Mouse (Mus musculus) midbrain, embryonic 11.5 days (tissue): Measurements from ENCODE around the gene Hoxa6. TPM values are rescaled to one million over a fixed set of nuclear protein-coding genes. Genes with fewer than 3 reads are reported as not detected.

Source experiments
- ATAC-seq: fragments of 200-750 bp; cut with Nextera tagmentation; 2 replicates; pipeline ENCODE4 v1.8.0; 2017; ENCODE audit warnings: moderate TSS enrichment, moderate library complexity; ENCODE audit not compliant: low FRiP score
- DNase-seq: peaks from one replicate; pipeline ENCODE4 v3.0.0; 2015; ENCODE audit warnings: low spot score; ENCODE audit errors: missing footprints
- H3K27ac ChIP-seq: fragments of 300-500 bp; sonication (generic); 2 replicates; pipeline ENCODE4 v1.5.1; 2014; ENCODE audit warnings: low read depth, low read length
- H3K27me3 ChIP-seq: fragments of 300-500 bp; sonication (generic); 2 replicates; pipeline ENCODE4 v1.6.1; 2014; ENCODE audit warnings: mild to moderate bottlenecking, low read length, moderate library complexity, mixed read lengths; ENCODE audit not compliant: control insufficient read depth, insufficient read depth
- H3K36me3 ChIP-seq: fragments of 300-500 bp; sonication (generic); 2 replicates; pipeline ENCODE4 v1.6.1; 2014; ENCODE audit warnings: mild to moderate bottlenecking, low read length, moderate library complexity, mixed read lengths; ENCODE audit not compliant: control insufficient read depth, insufficient read depth
- H3K4me1 ChIP-seq: fragments of 300-500 bp; sonication (generic); 2 replicates; pipeline ENCODE4 v1.6.1; 2014; ENCODE audit warnings: low read length; ENCODE audit not compliant: control insufficient read depth, insufficient read depth
- H3K4me2 ChIP-seq: fragments of 300-500 bp; sonication (generic); 2 replicates; pipeline ENCODE4 v1.6.1; 2014; ENCODE audit warnings: mild to moderate bottlenecking, moderate library complexity
- H3K4me3 ChIP-seq: fragments of 300-500 bp; sonication (generic); 2 replicates; pipeline ENCODE4 v1.5.1; 2014; ENCODE audit warnings: low read depth, low read length
- H3K9ac ChIP-seq: fragments of 300-500 bp; sonication (generic); 2 replicates; pipeline ENCODE4 v1.6.1; 2014; ENCODE audit warnings: low read length
- H3K9me3 ChIP-seq: fragments of 300-500 bp; sonication (generic); 2 replicates; pipeline ENCODE4 v1.6.1; 2016; ENCODE audit warnings: low read length; ENCODE audit not compliant: control insufficient read depth
- WGBS: fragments of 180-500 bp; shearing (Covaris S2); extraction: QIAGEN DNeasy Blood & Tissue Kit; methylation state at CpG from one replicate; pipeline ENCODE4 v1.1.7; 2014; 5-methylcytosine and 5-hydroxymethylcytosine counted together
- polyA plus RNA-seq: library from polyadenylated mRNA; unstranded; fragments of >200 nt; fragmentation: Nextera tagmentation; extraction: Ambion mirVana; gene quantifications from 2 replicates; pipeline ENCODE4 v1.2.1, GENCODE M21; 2014

Hoxa6 gene
- polyA plus RNA-seq, 1 experiment from 2014 or later, result not detected

DNA sequence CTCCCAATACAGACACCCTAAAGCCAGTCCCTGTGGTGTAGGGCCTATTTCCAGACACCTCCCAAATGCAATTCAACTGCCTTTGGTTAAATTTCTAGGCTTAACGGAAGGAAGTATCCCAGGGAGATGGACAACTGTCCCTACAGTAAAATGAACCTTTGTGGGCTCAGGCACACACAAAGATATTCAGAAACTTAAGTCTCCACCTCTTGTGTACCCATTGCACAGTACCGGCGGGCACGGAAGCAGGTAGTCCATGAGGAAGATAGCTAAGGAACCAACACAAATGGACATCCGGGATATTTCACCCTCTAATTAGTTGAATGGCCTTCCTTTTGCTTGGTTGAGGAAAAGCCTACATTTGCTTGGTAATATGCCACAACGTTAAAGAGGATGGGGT is 32.1 kb downstream of the Hoxa6 start:
- H3K4me1 ChIP-seq, result peaks cover 3% of the 10 kb centered on the region; the same call in 1 of the 2 replicates
- H3K27me3 ChIP-seq, result peaks cover 98% of the 10 kb centered on the region
- H3K4me3 ChIP-seq, result no peak overlapping the region
- ATAC-seq (no peak), DNase-seq (no peak)
- H3K9ac ChIP-seq, result no peak overlapping the region
- WGBS, result 2% methylated on average over 6 of the region's 6 CpGs
- H3K9me3 ChIP-seq, result no peaks in the 10 kb centered on the region
- no peaks in the 10 kb centered on the region for H3K36me3 ChIP-seq
- H3K4me2 ChIP-seq, result no peak overlapping the region
- no peak overlapping the region for H3K27ac ChIP-seq

DNA sequence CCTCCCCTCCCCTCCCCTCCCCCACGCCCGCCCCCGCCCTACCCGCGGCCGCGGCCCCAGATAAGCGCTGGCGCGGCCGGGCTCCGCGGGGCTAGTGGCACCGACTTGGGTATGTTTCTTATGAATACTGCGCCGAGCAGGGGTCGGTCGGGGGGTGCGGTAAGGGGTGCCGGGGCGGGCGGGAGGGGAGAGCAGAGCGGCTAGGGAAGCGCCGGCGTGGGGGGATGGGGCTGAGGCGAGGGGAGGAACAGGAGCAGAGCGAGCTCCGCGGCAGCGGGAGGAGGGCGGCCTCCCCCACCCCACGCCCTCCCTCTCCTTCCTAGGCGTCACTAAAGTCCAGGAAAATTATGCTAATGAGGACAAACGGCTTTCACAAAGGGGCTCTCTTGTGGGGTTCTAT is 32.7 kb downstream of the Hoxa6 start:
- Histone ChIP-seq H3K4me1 (peaks cover 3% of the 10 kb centered on the region; the same call in 1 of the 2 replicates), H3K27me3 (peaks cover 98% of the 10 kb centered on the region), H3K4me2 (no peak overlapping the region), H3K36me3 (no peaks in the 10 kb centered on the region), H3K9ac (no peak overlapping the region), H3K9me3 (no peaks in the 10 kb centered on the region), H3K27ac (no peak overlapping the region), H3K4me3 (0 out of 2 replicates have a peak overlapping the region, but pooled peaks have one; percentile 9)
- WGBS, result 0% methylated on average over 20 of the region's 35 CpGs
- no peak for ATAC-seq
- no peak for DNase-seq

GRCm38 (mm10) chr6:52174968-52175751 is 33.4 kb downstream of the Hoxa6 start:
- Histone ChIP-seq H3K36me3 (no peaks in the 10 kb centered on the region), H3K27ac (no peak overlapping the region), H3K4me3 (0 out of 2 replicates have a peak overlapping the region, but pooled peaks have one; percentile 9), H3K9me3 (no peaks in the 10 kb centered on the region), H3K4me2 (no peak overlapping the region), H3K4me1 (peaks cover 3% of the 10 kb centered on the region; the same call in 1 of the 2 replicates), H3K9ac (no peak overlapping the region), H3K27me3 (peaks cover 98% of the 10 kb centered on the region)
- ATAC-seq (no peak), DNase-seq (peak; percentile 96)
- WGBS, result under 1% methylated on average over 40 of the region's 41 CpGs

GRCm38 (mm10) chr6:52173648-52174047 is 34.9 kb downstream of the Hoxa6 start:
- Histone ChIP-seq H3K9ac (no peak overlapping the region), H3K4me3 (no peak overlapping the region), H3K27ac (no peak overlapping the region), H3K4me2 (no peak overlapping the region), H3K9me3 (no peaks in the 10 kb centered on the region), H3K27me3 (peaks cover 97% of the 10 kb centered on the region), H3K4me1 (peaks cover 3% of the 10 kb centered on the region; the same call in 1 of the 2 replicates), H3K36me3 (no peaks in the 10 kb centered on the region)
- ATAC-seq, result no peak
- 4% methylated on average over 4 of the region's 4 CpGs for WGBS
- no peak for DNase-seq

DNA sequence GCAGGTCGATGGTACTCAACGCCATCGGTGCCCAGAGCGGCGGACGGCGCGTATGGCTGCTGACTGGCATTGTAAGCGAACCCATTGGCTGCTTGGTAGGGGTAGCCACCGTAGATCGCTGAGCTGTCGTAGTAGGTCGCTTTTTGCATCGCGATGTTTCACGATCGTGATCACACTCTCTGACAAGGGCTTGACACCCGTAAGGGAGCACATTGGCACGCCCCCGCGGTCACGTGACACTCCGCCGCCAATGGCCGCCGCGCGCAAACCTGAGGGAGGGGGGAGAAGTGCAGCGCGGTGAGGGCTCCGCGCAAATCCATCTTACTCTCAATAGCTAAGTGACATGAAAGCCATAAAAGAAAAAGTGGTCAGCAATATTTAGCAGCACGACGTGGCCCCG is 36.0 kb downstream of the Hoxa6 start:
- Histone ChIP-seq H3K4me1 (peaks cover 3% of the 10 kb centered on the region; the same call in 1 of the 2 replicates), H3K9ac (no peak overlapping the region), H3K4me3 (no peak overlapping the region), H3K27me3 (peaks cover 97% of the 10 kb centered on the region), H3K9me3 (no peaks in the 10 kb centered on the region), H3K36me3 (no peaks in the 10 kb centered on the region), H3K4me2 (peak overlapping the region; percentile 33), H3K27ac (no peak overlapping the region)
- ATAC-seq, result peak; percentile 27; the same call in 1 of the 2 replicates
- DNase-seq, result no peak
- WGBS, result under 1% methylated on average over 35 of the region's 35 CpGs

DNA sequence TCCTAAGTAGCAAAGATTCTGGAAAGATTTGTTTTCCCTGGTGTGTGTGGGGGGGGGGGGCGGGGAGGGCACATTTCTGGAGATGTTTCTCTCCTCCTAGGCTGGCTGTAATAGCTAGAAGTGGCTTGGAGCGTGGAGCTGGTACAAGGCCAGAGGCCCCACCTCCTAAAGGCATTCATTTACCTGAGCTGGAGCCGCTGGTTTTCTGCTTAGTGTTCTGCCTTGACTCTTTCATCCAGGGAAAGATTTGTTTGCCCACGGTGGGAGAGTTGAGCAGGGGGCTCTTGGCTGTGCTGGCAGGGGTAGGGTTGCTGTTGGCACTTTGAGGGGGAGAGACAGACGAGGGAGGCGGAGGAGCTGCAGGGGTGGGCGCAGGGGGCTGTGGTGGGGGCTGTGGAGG is 36.6 kb downstream of the Hoxa6 start:
- Histone ChIP-seq H3K4me1 (peaks cover 3% of the 10 kb centered on the region; the same call in 1 of the 2 replicates), H3K4me2 (no peak overlapping the region), H3K27me3 (peaks cover 97% of the 10 kb centered on the region), H3K27ac (no peak overlapping the region), H3K9ac (no peak overlapping the region), H3K9me3 (no peaks in the 10 kb centered on the region), H3K36me3 (no peaks in the 10 kb centered on the region), H3K4me3 (no peak overlapping the region)
- no peak for DNase-seq
- no peak for ATAC-seq
- WGBS, result 3% methylated on average over 6 of the region's 7 CpGs

GRCm38 (mm10) chr6:52171331-52171730 is 37.2 kb downstream of the Hoxa6 start:
- H3K4me2 ChIP-seq, result no peak overlapping the region
- no peak overlapping the region for H3K27ac ChIP-seq
- no peaks in the 10 kb centered on the region for H3K36me3 ChIP-seq
- ATAC-seq, result no peak
- H3K27me3 ChIP-seq, result peaks cover 97% of the 10 kb centered on the region
- 4% methylated on average over 4 of the region's 4 CpGs for WGBS
- H3K9ac ChIP-seq, result no peak overlapping the region
- no peaks in the 10 kb centered on the region for H3K9me3 ChIP-seq
- DNase-seq, result no peak
- peaks cover 3% of the 10 kb centered on the region; the same call in 1 of the 2 replicates for H3K4me1 ChIP-seq
- no peak overlapping the region for H3K4me3 ChIP-seq

DNA sequence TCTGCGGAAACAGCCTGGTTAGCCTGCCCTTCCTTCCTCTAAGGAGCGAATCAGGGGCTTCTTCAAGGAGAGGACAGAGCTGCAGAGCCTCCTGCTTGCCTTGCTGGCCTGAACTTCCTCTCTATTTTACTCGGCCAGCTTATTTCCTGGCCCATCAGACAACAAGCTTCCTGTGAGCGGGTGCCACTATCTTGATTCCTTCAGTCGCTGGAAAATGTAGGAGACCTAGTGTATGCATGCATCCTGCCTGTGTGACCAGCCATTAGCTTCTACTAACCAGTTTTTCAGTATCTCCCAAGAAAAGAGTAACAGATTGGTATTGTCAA is 37.7 kb downstream of the Hoxa6 start:
- H3K27ac ChIP-seq, result no peak overlapping the region
- 4% methylated on average over 5 of the region's 5 CpGs for WGBS
- no peaks in the 10 kb centered on the region for H3K36me3 ChIP-seq
- no peak overlapping the region for H3K4me2 ChIP-seq
- peaks cover 3% of the 10 kb centered on the region; the same call in 1 of the 2 replicates for H3K4me1 ChIP-seq
- no peaks in the 10 kb centered on the region for H3K9me3 ChIP-seq
- no peak overlapping the region for H3K9ac ChIP-seq
- H3K4me3 ChIP-seq, result no peak overlapping the region
- no peak for ATAC-seq
- peaks cover 97% of the 10 kb centered on the region for H3K27me3 ChIP-seq
- DNase-seq, result no peak

GRCm38 (mm10) chr6:52170166-52170897 is 38.2 kb downstream of the Hoxa6 start:
- WGBS, result 1% methylated on average over 39 of the region's 40 CpGs
- Histone ChIP-seq H3K4me2 (no peak overlapping the region), H3K36me3 (no peaks in the 10 kb centered on the region), H3K9ac (no peak overlapping the region), H3K27ac (no peak overlapping the region), H3K4me3 (no peak overlapping the region), H3K9me3 (no peaks in the 10 kb centered on the region), H3K4me1 (peaks cover 3% of the 10 kb centered on the region; the same call in 1 of the 2 replicates), H3K27me3 (peaks cover 97% of the 10 kb centered on the region)
- DNase-seq (no peak), ATAC-seq (no peak)
